Mouse (Mus musculus): ENCODE measurements at regions not wholly inside any gene's neighbourhood (a gene's known extent, or its start where the extent isn't known, plus 50 kb on each side); places are given as distances from the start of the nearest gene placed in this dataset.

- no peak for DNase-seq (ENCODE audit: low spot score in 2 of 2)
Observed at GRCm38 (mm10) chr8:47769452-47769851, 52.5 kb upstream of the Cldn24 start.

GRCm38 (mm10) chr8:47768751-47769150 lies 53.2 kb upstream of the Cldn24 start:
- DNase-seq (ENCODE audit: low spot score in 2 of 2): no peak

GRCm38 (mm10) chr8:47764480-47764879 lies 50.7 kb upstream of the Cdkn2aip start:
- peak in 1 of 2 experiments; percentile 14 for DNase-seq (ENCODE audit: low spot score in 2 of 2)

GRCm38 (mm10) chr8:47764068-47764467 lies 50.3 kb upstream of the Cdkn2aip start:
- DNase-seq (ENCODE audit: low spot score in 2 of 2): no peak
